Mouse (Mus musculus): ENCODE measurements around the gene Cnbd2. TPM values are rescaled to one million over a fixed set of nuclear protein-coding genes. Genes with fewer than 3 reads are reported as not detected.

The Cnbd2 gene
- total RNA-seq, 2 experiments from 2014 or later: 0.54 to 1.1 TPM

DNA sequence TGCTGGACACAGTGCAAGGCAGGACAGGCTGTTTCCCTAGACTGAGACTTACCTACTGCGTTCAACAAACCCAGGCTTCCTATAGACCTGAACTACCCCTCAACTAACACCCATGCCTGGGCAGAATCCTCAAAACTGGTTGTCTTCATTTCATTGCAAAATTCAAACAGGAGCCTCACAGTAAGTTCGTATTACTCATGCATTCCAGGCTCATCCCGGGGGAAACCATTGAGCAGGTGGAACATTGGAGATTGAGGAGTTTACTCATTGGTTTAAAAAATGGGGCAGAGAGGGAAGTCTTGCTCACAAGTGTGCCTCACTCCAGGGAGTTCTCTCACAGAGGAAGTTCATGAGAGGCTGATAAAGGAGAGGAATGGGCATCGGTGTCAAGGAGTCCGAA is 1.6 kb upstream of the Cnbd2 start:
- no peak for DNase-seq
- intact Hi-C loops (cut with DNase I): no loop called here

- intact Hi-C loops (cut with DNase I): no loop called here
- no peak for DNase-seq
Measured at GRCm38 (mm10) chr2:156310945-156311344, 1.2 kb upstream of the Cnbd2 start.

DNA sequence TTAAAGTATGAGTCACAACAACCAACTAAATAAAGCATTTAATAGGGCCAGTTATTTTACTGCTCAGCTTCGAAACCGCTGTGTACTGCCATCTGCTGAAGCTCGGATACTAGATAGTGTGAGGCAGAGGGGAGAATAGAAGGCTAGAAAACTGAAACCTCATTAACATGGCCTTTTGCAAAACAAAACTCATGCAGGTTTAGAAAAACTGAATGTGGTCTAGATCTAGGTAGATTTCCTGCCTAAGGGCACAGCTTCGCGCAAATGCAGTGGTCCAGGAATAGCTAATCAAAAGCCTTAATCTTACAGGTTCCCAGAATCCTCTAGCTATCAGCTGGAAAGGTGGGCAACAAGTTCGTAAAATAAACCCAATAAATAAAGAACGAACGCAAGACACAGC is 658 bp upstream of the Cnbd2 start:
- no peak for DNase-seq
- intact Hi-C loops (cut with DNase I): no loop called here

DNA sequence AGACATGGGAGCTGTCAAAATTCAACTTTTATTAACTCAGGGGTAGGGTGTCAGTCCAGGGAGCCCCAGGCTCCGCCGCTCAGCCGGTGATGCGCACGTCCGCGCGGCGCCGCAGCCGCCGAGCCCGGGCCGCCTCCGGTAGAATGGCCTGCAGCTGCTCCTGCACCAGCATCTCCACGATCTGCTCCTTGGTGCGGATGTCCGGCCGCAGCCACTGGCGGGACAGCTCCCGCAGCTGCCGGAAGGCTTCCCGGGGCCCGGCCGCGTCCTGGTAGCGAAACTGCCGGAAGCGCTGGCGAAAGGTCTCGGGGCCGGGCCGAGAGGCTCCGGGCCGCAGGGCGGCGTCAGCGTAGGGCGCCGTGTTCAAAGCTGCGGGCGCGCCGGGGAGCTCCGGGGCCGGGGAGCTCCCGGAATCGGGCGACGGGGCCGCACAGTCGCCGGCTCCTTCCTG is 233 bp upstream of the Cnbd2 start:
- DNase-seq: peak; percentile 34 to 66
- intact Hi-C loops (cut with DNase I): no loop called here

- DNase-seq: no peak
- intact Hi-C loops (cut with DNase I): no loop called here
Measured at GRCm38 (mm10) chr2:156313153-156313552, 1.1 kb downstream of the Cnbd2 start.

DNA sequence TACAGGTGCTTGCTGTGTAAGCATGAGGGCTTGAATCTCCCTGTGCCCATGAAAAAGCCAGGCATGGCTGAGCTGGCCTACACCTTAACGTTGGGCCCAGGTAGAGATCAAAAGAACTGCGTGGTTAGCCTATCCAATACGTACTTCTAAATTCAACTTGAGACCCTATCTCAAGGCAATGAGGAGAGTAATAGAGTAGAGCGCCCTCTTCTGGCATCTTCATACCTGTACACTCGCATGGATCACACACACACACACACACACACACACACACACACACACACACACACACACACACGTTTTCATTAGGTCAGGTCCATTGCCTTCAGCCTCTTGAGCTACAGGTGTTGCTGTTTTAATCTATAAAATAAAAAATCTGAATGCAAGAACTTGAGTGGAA is 2.7 kb downstream of the Cnbd2 start:
- no peak for DNase-seq
- intact Hi-C loops (cut with DNase I): no loop called here

DNA sequence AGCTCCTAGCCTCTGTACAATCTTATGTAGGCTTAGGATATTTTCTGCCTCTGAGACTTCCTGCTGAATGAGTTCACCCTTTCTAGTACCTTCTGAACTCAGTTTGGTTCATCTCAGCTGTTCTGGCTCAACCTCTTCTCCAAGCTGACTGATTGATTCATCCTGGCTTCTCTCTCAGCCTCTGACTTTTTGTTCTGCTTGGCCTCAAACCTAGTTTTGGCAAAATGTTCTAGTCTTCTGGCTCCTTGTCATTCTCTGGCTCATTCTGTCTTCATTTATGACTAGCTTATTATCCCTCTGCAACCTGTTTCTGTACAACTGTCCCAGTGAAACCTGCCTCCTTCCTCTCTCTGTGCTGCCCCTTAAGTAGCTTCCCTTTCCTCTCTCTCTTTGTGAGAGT is 6.4 kb downstream of the Cnbd2 start:
- no peak for DNase-seq
- intact Hi-C loops (cut with DNase I): no loop called here

DNA sequence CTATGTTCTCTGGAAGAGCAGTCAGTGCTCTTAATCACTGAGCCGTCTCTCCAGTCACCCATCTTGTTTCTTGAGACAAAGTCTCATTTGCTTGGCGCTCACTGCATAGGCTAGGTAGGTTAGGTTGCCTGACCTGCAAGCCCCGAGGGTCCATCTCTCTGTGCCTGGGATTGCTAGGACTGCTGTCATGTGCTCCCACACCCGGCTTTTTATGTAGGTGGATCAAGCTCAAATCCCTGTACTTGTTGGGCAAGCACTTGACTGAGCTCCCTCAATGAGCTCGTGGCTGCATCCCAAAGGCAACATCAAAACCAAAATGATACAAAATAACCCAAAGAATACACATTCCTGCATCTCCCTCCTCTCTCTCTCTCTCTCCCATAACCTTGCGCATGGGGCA is 9.4 kb downstream of the Cnbd2 start:
- intact Hi-C loops (cut with DNase I): no loop called here
- DNase-seq: no peak

DNA sequence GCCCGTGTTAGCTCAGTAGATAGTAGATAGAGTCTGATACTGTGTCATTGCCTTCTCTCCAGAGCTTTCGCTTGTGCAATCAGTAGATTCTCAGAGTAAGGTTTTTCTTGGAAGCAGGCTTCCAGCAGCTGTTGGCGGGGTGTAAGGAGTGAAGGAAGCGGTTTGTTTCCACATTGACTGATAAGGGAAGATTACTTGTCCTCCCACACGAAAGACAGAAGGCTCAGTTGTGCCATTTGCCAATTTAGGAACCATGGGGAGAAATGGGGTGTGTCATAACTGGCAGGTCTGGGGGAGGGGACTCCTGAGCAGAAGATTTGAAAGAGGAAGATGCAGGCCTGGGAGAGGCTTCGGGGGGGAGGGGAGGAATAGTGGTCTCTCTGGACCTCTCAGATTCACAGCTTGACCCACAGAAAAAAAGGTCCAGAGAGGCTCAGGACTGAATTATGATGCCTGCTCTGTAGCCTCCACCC is 12.1 kb downstream of the Cnbd2 start:
- no peak for DNase-seq
- intact Hi-C loops (cut with DNase I): no loop called here

DNA sequence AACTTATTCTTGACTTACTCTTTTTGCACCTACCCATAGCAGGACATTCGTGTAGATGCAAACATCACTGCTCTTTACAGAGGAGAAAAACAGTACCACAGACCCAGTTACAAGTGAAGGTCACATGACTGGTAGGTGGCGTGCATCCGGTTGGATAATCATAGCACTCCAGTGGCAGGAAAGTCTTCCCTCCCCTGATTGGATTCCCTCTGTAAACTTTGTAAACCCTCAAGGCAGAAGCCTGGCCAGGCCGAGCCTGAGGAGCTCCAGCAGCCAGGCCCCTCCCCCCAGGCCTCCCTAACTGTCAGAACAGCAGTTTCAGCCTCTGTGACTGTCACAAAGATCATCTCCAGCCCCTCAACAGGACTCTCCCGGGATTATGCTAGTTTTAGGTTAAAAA is 12.6 kb downstream of the Cnbd2 start:
- DNase-seq: peak in 1 of 2 experiments; percentile 22
- intact Hi-C loops (cut with DNase I): no loop called here

- DNase-seq: no peak
- intact Hi-C loops (cut with DNase I): no loop called here
Measured at GRCm38 (mm10) chr2:156330681-156331080, 18.6 kb downstream of the Cnbd2 start.

GRCm38 (mm10) chr2:156331446-156331965 is 19.4 kb downstream of the Cnbd2 start:
- intact Hi-C loops (cut with DNase I): no loop called here
- no peak for DNase-seq

- intact Hi-C loops (cut with DNase I): loop anchor here (5.0 kb wide), 2 partner anchors 122 to 157 kb away; no protein-coding TSS in a partner anchor
- DNase-seq: no peak
Measured at GRCm38 (mm10) chr2:156340078-156340477, 28.0 kb downstream of the Cnbd2 start.

DNA sequence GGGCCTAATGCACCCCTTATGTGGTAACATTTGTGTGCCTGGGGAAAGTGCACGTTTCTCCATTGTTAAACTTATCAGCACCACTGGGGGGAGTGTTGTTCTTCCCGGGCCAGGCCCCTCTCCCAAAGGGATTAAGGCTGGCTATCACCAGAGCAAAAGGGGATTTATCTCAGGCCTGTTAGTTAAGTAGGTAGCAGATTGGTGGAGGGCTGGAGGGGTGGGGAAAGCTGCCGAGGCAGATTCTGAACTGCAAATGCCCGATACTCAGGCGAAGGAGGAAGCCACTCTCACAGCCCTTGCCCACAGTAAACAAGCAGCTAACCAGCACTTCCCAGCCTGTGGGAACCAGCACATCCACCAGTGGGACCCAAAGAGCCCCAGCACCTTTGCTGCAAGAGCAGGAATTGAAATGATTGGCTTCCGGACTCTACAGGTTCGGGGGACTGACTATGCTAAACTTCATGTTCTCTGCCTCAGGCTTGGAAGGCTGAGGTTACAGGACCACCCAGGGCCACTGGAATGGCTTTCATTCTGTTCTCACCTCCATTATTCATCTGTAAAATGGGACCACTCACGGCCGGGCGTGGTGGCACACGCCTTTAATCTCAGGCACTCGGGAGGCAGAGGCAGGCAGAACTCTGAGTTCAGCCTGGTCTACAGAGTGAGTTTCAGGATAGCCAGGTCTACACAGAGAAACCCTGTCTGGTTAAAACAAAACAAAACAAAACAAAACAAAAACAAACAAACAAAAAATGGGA is 32.9 kb downstream of the Cnbd2 start:
- intact Hi-C loops (cut with DNase I): loop anchor here (5.0 kb wide), 2 partner anchors 117 to 152 kb away; no protein-coding TSS in a partner anchor
- peak in 1 of 2 experiments; percentile 12 for DNase-seq

DNA sequence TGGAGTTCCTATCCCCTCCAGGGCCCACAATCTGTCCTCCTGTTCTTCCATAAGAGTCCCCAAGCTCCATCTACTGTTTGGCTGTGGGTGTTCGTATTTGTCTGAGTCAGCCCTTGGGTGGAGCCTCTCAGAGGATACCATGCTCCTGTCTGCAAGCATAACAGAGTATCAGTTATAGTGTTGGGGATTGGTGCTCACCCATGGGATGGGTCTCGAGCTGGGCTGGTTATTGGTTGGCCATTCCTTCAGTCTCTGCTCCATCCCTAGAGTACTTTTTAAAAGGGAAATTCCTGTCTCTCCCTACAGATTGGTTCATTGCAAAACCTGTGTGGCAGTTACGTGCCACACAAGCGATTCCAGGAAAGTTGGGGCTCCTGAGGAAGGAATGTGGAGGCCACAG is 36.7 kb downstream of the Cnbd2 start:
- no peak for DNase-seq
- intact Hi-C loops (cut with DNase I): no loop called here

DNA sequence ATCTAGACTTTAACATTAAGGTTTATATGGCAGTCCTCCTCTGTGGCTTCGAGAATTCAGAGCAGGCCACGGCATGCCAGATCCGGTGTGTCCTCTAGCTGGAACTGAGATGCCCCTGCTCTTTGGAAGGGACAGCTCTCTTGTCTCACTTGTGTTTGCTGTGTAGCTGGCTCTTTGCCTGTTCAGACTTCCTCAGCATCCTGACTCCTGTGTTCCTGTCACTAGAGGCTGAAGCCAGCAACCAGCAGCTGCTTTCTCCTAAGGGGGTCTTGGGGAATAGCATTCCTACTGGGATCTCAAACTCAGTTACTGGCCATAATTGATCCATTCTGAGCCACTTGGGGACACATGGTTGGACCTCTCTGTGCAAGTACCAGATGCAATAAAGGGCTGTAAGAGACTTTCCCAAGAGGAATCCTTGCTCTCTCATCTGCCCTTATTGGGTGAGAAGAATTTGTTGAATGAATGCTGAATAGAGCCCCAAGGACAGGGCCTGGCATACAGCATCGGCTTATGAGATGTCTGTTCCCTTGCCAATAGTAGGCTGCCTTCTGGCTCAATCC is 37.3 kb downstream of the Cnbd2 start:
- no peak for DNase-seq
- intact Hi-C loops (cut with DNase I): no loop called here

DNA sequence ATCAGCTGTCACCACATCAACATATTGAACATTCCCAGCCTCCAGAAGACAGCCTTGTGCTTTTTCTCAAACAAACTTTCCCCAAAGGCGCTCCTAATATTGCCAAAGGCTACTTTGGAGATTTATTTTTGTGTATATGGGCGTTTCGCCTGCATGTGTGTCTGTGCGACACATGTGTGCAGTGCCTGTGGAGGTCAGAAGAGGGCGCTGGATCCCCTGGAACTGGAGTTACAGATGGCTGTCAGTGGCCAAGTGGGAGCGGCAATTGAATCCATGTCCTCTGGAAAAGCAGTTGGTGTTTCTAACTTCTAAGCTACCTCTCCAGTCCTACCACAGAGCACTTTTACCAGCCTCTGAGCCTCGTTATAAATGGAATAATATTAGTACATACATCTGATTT is 39.1 kb downstream of the Cnbd2 start:
- DNase-seq: no peak
- intact Hi-C loops (cut with DNase I): no loop called here

- intact Hi-C loops (cut with DNase I): no loop called here
- no peak for DNase-seq
Measured at GRCm38 (mm10) chr2:156352413-156353165, 40.5 kb downstream of the Cnbd2 start.

DNA sequence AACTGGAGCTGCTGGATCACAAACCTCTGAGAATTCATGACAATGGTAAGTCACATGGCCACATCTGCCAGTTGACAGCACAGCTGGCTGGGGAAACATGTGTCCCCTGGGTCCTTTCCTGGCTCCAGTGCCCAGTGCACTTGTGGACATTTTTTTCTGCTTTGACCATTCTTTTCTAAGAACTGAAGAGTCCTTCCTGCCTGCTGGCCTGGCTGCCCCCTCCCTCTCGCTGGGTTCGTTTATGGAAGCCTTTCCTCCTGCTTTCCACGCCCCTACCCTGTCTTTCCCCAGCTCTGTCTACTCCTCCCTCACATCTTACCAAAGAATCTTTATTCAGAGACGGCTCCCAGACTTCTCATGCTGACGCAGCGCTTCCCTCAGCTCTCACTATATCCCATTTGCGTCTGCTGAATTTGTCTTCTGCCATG is 41.2 kb downstream of the Cnbd2 start:
- peak; percentile 15 to 35 for DNase-seq
- intact Hi-C loops (cut with DNase I): no loop called here

GRCm38 (mm10) chr2:156356031-156356430 is 43.9 kb downstream of the Cnbd2 start:
- DNase-seq: no peak

DNA sequence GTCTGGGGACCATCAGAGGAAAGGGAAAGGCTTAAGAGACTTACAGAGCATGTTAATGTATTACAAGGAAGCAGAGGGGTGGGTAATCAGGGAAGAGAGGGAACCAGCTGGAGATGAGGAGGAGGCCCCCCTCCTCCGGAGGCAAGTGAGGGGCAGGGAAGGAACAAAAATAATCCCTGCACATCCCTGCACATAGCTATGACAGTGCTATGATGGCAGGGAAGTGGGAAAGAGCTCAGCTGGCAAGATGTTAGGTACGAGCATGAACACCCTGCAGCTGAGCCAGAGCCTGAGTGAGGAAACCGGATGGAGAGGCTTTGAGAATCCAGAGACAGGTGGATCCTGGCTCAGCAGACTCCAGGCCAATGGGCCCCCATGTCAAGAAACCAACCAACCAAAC is 56.4 kb downstream of the Cnbd2 start:
- DNase-seq: no peak
- intact Hi-C loops (cut with DNase I): no loop called here

More at GRCm38 (mm10) chr2:156356031-156356430, 43.9 kb downstream of the Cnbd2 start:
- intact Hi-C loops (cut with DNase I): no loop called here

Data from gastrocnemius, postnatal 36 days (tissue).